Mouse (Mus musculus): ENCODE measurements at regions not wholly inside any gene's neighbourhood (a gene's known extent, or its start where the extent isn't known, plus 50 kb on each side); places are given as distances from the start of the nearest gene placed in this dataset.

- no peak for DNase-seq
These were observed 1951.4 kb downstream of the Pcdh7 start for GRCm38 (mm10) chr5:59669153-59669552.

GRCm38 (mm10) chr5:59700009-59700408, 1982.2 kb downstream of the Pcdh7 start:
- no peak for DNase-seq

- DNase-seq, result no peak
These were observed 1997.7 kb downstream of the Pcdh7 start for GRCm38 (mm10) chr5:59715457-59715856.

- DNase-seq, result no peak
These were observed 2038.5 kb downstream of the Pcdh7 start for GRCm38 (mm10) chr5:59756229-59756628.

GRCm38 (mm10) chr5:59756660-59757415, 2039.1 kb downstream of the Pcdh7 start:
- DNase-seq, result peak; percentile 11

Measured in cerebellum, adult 11 months (tissue).